Mouse (Mus musculus) layer of hippocampus, adult 9-10 months (tissue): ENCODE results near the gene Gm49405.
A peak's percentile ranks its signal among the peaks of the same experiment; 100 is the strongest.
"Not testable (repeated sequence)": the region's sequence is repeated elsewhere in the genome, so short reads cannot be mapped to it uniquely, and the experiment has no call there.

Experiments
- DNase-seq: peaks from one replicate; pipeline ENCODE4 v3.0.0; 2022; ENCODE audit warnings: low spot score

Gm49405 gene

GRCm38 (mm10) chr19:4000119-4000900 is at the start of gene Gm49405, which contains the start of gene Nudt8:
Gm49405 (plus strand) TSS chr19:4000626.
Nudt8 (plus strand) TSS chr19:4000580.
- DNase-seq = peak; percentile 98

- no peak for DNase-seq
Measured at GRCm38 (mm10) chr19:3951461-3951860, 49.0 kb upstream of the Gm49405 start.

DNA sequence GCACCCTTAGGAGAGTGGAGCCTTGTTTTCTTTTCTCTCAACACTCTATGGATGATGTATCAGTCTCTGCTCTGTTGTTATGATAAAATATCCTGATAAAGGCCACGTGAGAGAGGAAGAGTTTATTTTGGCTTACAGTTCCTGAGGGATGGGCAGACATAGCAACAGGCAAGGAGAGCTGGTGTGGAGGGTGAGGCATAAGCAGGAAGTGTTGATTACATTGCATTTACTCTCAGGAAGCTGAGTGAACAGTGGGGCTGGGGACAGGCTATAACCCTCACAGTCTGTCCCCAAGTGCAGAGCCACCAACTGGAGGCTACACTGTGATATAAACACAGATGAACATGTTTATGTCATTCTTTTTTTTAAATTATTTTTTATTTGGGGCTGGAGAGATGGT is 48.3 kb upstream of the Gm49405 start:
- no peak for DNase-seq

- no peak for DNase-seq
Measured at GRCm38 (mm10) chr19:3955033-3955432, 45.4 kb upstream of the Gm49405 start.

- no peak for DNase-seq
Measured at GRCm38 (mm10) chr19:3955804-3956203, 44.6 kb upstream of the Gm49405 start.

DNA sequence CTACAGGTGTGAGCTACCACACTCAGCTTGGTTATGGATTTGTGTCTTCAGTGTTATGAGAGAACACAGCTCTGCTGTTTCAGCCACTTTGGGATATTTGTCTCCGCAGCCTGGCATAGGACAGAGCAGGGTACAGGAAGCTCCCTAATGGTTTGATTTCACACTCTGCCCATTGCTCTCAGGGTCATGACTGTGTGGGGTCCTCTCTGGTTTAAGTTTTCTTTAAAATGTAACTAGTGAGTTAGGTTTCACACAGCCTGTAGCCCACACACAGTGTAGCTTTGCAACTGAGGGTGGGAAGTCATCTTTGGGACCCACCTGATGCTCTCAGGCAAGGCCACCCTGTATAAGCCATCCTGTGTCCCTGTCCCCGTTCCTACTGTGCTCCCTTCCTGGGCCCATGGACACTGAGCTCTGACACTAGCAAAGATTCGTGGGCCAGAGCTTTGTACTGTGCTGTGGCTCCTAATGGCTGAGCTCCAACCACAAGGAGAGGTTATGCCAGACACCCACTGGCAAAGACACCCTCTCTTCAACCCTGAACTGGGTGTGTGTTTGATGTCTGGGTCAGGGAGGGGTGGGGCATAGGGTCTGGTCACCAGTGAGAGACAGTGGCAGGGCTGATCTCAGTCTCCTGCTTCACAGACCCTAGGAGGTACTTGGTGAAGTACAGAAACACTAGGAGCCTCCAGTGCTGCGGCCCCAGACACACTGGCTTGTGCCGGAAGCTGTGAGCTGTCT is 43.0 kb upstream of the Gm49405 start:
- not testable (repeated sequence) for DNase-seq

DNA sequence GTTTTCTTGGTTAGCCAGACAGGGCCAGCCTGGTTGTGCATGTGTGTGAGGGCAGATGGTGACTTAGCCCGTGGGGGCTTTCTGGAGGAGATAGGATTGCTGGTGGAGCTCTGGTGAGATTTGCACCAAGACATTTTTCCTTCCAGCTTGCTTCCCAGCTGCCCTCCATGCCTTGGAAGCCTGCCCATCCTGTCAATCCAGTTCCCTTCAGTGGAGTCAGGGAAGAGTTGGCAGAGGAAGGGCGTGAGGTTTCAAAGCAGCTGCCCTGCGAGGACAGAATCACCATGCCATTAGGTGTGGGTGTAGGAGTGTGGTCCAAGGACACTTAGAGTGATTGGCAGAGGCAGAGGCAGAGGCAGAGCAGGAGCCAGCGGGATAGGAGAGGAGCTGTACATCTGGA is 42.0 kb upstream of the Gm49405 start, which contains the start of gene Aldh3b3:
Gene Aldh3b3, plus strand, starts transcription at position 176 of the 400 bp plus-strand sequence.
- no peak for DNase-seq

DNA sequence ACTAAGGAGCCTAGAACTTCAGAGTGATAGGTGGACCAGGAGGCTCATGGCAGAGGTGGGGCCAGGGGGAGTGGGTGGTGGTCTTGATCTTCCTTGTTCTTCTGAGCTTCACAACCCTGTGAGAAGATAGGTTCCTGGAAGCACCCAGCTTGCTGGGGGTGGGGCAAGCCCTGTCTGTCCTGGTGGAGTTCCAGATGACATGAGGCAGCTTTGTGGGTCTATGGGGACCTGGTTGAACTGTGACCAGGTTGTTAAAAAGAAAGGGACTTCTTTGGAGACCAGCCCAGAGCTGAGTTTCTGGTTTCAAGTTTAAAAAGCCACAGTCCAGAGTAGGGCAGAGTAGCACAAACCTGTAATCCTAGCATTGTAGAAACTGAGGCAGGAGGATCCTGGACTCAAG is 41.4 kb upstream of the Gm49405 start:
- no peak for DNase-seq

- no peak for DNase-seq
Measured at GRCm38 (mm10) chr19:3960211-3960610, 40.2 kb upstream of the Gm49405 start.

- not testable (repeated sequence) for DNase-seq
Measured at GRCm38 (mm10) chr19:3961805-3962204, 38.6 kb upstream of the Gm49405 start.

DNA sequence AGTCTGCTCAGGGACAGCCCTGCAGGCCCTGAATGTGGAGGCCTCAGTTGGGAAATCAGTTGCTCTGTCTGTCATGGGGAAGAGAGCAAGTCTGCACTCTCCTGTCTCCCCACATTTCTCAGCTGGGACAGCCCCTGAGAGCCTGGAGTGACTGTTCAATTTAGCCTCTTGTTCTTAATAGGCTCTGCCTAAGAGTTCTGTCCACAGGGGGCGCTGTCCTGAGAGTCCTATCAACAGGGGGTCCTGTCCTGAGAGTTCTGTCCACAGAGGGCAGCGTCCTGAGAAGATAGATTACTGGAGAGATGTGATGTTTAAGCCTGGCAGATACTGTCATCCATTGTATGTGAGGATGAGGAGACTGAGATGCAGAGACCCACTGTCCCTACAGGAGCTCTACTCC is 38.0 kb upstream of the Gm49405 start:
- DNase-seq = no peak

GRCm38 (mm10) chr19:3964030-3964429 is 36.4 kb upstream of the Gm49405 start:
- DNase-seq = no peak

GRCm38 (mm10) chr19:3966330-3967075 is 33.9 kb upstream of the Gm49405 start:
- DNase-seq = no peak

- no peak for DNase-seq
Measured at GRCm38 (mm10) chr19:3967258-3967657, 33.2 kb upstream of the Gm49405 start.

DNA sequence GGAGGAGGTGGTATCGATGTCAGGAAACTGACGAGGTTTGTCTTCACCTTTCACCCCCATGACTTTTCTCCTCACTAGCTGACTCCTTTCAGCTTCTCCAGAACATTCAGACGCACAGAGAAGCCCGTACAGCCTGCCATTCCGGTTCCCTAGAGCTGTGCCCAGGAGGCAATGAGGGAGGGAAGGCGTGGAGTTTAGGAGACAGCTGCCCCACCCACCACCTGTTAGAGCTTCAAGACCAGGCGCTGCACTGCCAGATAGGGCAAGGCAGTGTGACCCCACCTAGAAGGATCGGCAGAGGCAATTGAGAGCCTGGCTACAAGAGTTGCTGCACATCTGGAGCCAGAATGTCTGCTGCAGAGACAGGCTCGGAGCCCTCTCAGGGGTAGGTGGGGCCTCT is 28.2 kb upstream of the Gm49405 start, which contains the start of gene Aldh3b2:
Gene Aldh3b2, plus strand, starts transcription at position 100 of the 400 bp plus-strand sequence.
- DNase-seq = no peak

DNA sequence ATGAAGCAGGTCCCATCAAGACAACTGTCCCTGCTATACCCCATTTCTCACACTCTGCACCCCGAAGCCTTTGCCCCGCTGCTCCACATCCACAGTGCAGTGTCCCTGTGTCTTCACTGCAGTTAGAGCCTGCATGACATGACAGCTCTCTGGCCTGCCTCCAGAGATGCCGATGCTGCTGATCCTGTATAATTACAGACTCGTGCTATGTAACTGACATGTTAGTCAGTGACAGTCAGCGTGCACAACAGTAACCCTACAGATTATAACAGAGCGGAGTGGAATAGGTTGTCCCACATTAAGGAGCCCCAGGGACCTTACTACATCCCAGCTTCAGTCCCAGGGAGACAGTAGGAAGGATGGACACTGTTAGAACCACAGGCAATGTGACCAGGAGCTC is 25.8 kb upstream of the Gm49405 start:
- DNase-seq = not testable (repeated sequence)

GRCm38 (mm10) chr19:3975866-3976265 is 24.6 kb upstream of the Gm49405 start:
- DNase-seq = no peak

- DNase-seq = peak; percentile 85
Measured at GRCm38 (mm10) chr19:3980309-3980708, 20.1 kb upstream of the Gm49405 start.

DNA sequence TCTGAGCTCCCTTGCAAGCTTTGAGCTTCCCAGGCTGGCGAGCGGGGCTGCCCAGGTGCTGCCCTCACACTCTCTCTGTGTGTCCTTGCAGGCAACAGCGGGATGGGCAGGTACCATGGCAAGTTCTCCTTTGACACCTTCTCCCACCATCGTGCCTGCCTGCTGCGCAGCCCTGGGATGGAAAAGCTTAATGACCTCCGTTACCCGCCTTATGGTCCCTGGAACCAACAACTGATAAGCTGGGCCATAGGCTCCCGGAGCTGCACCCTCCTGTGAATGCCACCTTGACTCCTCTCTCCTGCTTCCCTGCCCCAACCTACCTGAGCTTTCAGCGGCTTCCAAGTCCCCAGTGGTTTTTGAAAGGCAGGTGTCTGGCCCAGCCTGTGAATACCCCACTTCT is 19.5 kb upstream of the Gm49405 start:
- no peak for DNase-seq

DNA sequence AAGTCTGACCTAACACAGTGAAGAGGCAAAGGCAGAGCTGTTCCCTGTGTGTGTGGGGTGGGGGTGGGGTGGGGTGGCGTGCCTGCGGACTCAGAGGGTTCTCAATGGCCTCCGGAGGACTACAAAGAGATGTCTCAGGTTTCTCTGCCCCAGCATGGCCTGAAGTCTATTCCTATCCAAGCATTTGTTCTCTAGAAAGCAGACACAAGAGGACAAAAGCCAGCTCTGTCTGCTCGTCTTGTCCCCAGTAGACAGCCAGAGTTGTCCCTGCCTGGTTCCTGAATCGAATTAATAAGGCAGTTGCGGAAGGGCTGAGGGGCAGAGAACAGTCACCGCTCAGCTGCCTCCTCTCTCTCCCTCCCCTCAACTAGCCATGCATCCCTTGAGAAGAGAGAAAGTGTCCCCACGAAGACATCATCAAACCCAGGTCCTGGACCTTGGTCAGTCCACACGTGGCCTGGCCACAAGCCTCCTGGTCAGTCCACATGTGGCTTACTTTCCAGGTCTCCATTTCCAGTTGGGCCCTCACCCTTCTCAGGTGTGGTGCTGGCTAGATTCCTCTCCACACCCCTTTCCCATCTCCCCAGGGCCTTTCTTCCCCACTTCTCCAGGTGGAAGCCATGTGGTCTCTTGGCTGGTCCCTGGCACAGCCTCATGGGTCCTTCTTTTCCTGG is 16.8 kb upstream of the Gm49405 start:
- DNase-seq = no peak

DNA sequence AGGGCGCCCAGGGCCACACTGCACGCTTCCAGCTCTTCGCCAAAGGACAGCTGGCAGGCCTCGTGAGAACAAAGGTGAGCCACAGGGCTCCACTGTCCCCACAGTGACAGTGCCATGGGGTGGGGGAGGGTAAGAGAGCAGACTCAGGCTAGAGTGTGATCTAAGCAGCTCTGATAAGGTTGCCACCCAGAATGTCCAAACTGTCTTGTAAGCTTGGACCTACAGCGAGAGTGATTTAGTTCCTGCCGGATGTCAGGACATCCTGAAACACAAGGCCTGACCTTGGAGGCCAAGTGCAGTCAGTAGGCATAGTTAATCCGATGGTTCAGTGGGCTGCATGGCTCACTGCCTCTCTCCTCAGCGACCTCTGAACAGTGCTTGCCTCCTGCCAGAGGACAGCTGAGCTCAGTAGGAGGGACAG is 15.2 kb upstream of the Gm49405 start:
- no peak for DNase-seq

- no peak for DNase-seq
Measured at GRCm38 (mm10) chr19:3986334-3986733, 14.1 kb upstream of the Gm49405 start, which contains the start of gene Acy3. Acy3 (plus strand) TSS chr19:3986570.
